Mouse (Mus musculus): ENCODE data around the gene Mrpl12. TPM values are rescaled to one million over a fixed set of nuclear protein-coding genes. Genes with fewer than 3 reads are reported as not detected.
A peak's percentile ranks its signal among the peaks of the same experiment; 100 is the strongest.

Mrpl12 gene
- polyA plus RNA-seq, 1 experiment from 2014 or later = 187 TPM

GRCm38 (mm10) chr11:120489054-120489761 lies 4.8 kb downstream of the Mrpl12 start:
- peaks cover 61% of the 10 kb centered on the region for H3K4me1 ChIP-seq
- 62% methylated on average over 4 of the region's 4 CpGs for WGBS
- DNase-seq (ENCODE audit: low spot score) = peak; percentile 74
- no peaks in the 10 kb centered on the region for H3K9me3 ChIP-seq (replicated peaks)
- no peaks in the 10 kb centered on the region for H3K27me3 ChIP-seq (ENCODE audit: low read depth, poor library complexity, severe bottlenecking)
- H3K27ac ChIP-seq = peak overlapping the region; percentile 21; the same call in 1 of the 2 replicates
- H3K4me3 ChIP-seq = peak overlapping the region; percentile 19
- H3K36me3 ChIP-seq = peaks cover 61% of the 10 kb centered on the region

- peaks cover 72% of the 10 kb centered on the region for H3K36me3 ChIP-seq
- peak overlapping the region; percentile 97 for H3K4me3 ChIP-seq
- peaks cover 57% of the 10 kb centered on the region for H3K4me1 ChIP-seq
- H3K27me3 ChIP-seq (ENCODE audit: low read depth, poor library complexity, severe bottlenecking) = no peaks in the 10 kb centered on the region
- peak overlapping the region; percentile 90 for H3K27ac ChIP-seq
- WGBS = 34% methylated on average over 4 of the region's 4 CpGs
- DNase-seq (ENCODE audit: low spot score) = no peak
- no peaks in the 10 kb centered on the region for H3K9me3 ChIP-seq (replicated peaks)
These were observed 6.1 kb downstream of the Mrpl12 start for GRCm38 (mm10) chr11:120490291-120491046.

GRCm38 (mm10) chr11:120491317-120492023 lies 7.1 kb downstream of the Mrpl12 start, which contains the start of gene Slc25a10:
Gene Slc25a10, plus strand, starts transcription at chr11:120491840.
- Histone ChIP-seq H3K9me3 (replicated peaks) (no peaks in the 10 kb centered on the region), H3K4me3 (peak within 1 kb of the TSS; percentile 97), H3K36me3 (peaks cover 72% of the 10 kb centered on the region), H3K27ac (peak within 1 kb of the TSS; percentile 90), H3K27me3 (ENCODE audit: low read depth, poor library complexity, severe bottlenecking) (no peaks in the 10 kb centered on the region), H3K4me1 (peaks cover 51% of the 10 kb centered on the region)
- peak; percentile 89 for DNase-seq (ENCODE audit: low spot score)
- WGBS = under 1% methylated on average over 35 of the region's 35 CpGs

GRCm38 (mm10) chr11:120492024-120492877 lies 7.8 kb downstream of the Mrpl12 start:
- Histone ChIP-seq H3K27ac (peak overlapping the region; percentile 90), H3K27me3 (ENCODE audit: low read depth, poor library complexity, severe bottlenecking) (no peaks in the 10 kb centered on the region), H3K36me3 (peaks cover 72% of the 10 kb centered on the region), H3K4me3 (peak overlapping the region; percentile 97), H3K4me1 (peaks cover 51% of the 10 kb centered on the region), H3K9me3 (replicated peaks) (no peaks in the 10 kb centered on the region)
- peak; percentile 65 for DNase-seq (ENCODE audit: low spot score)
- under 1% methylated on average over 48 of the region's 48 CpGs for WGBS

- Histone ChIP-seq H3K4me1 (peaks cover 51% of the 10 kb centered on the region), H3K27ac (peak overlapping the region; percentile 90), H3K9me3 (replicated peaks) (no peaks in the 10 kb centered on the region), H3K27me3 (ENCODE audit: low read depth, poor library complexity, severe bottlenecking) (no peaks in the 10 kb centered on the region), H3K4me3 (peak overlapping the region; percentile 97), H3K36me3 (peaks cover 72% of the 10 kb centered on the region)
- peak; percentile 60 for DNase-seq (ENCODE audit: low spot score)
- WGBS = 30% methylated on average over 3 of the region's 3 CpGs
These were observed 8.4 kb downstream of the Mrpl12 start for GRCm38 (mm10) chr11:120492878-120493203.

GRCm38 (mm10) chr11:120493351-120493750 lies 8.9 kb downstream of the Mrpl12 start:
- peak overlapping the region; percentile 97 for H3K4me3 ChIP-seq
- peaks cover 72% of the 10 kb centered on the region for H3K36me3 ChIP-seq
- no peak for DNase-seq (ENCODE audit: low spot score)
- peaks cover 51% of the 10 kb centered on the region for H3K4me1 ChIP-seq
- no peaks in the 10 kb centered on the region for H3K9me3 ChIP-seq (replicated peaks)
- peak overlapping the region; percentile 90 for H3K27ac ChIP-seq
- 81% methylated on average over 3 of the region's 3 CpGs for WGBS
- H3K27me3 ChIP-seq (ENCODE audit: low read depth, poor library complexity, severe bottlenecking) = no peaks in the 10 kb centered on the region

- H3K4me3 ChIP-seq = peak overlapping the region; percentile 97; the same call in 1 of the 2 replicates
- peaks cover 72% of the 10 kb centered on the region for H3K36me3 ChIP-seq
- H3K27ac ChIP-seq = 0 out of 2 replicates have a peak overlapping the region, but pooled peaks have one; percentile 19
- WGBS = 82% methylated on average over 3 of the region's 3 CpGs
- DNase-seq (ENCODE audit: low spot score) = no peak
- peaks cover 51% of the 10 kb centered on the region for H3K4me1 ChIP-seq
- no peaks in the 10 kb centered on the region for H3K9me3 ChIP-seq (replicated peaks)
- H3K27me3 ChIP-seq (ENCODE audit: low read depth, poor library complexity, severe bottlenecking) = no peaks in the 10 kb centered on the region
These were observed 9.5 kb downstream of the Mrpl12 start for GRCm38 (mm10) chr11:120493911-120494310.

GRCm38 (mm10) chr11:120497436-120497835 lies 13.0 kb downstream of the Mrpl12 start:
- peaks cover 65% of the 10 kb centered on the region for H3K36me3 ChIP-seq
- no peaks in the 10 kb centered on the region for H3K27me3 ChIP-seq (ENCODE audit: low read depth, poor library complexity, severe bottlenecking)
- H3K4me1 ChIP-seq = peaks cover 27% of the 10 kb centered on the region
- H3K4me3 ChIP-seq = no peak overlapping the region
- no peak overlapping the region for H3K27ac ChIP-seq
- H3K9me3 ChIP-seq (replicated peaks) = no peaks in the 10 kb centered on the region
- no peak for DNase-seq (ENCODE audit: low spot score)
- 96% methylated on average over 3 of the region's 3 CpGs for WGBS

- no peaks in the 10 kb centered on the region for H3K9me3 ChIP-seq (replicated peaks)
- peaks cover 19% of the 10 kb centered on the region for H3K4me1 ChIP-seq
- peaks cover 65% of the 10 kb centered on the region for H3K36me3 ChIP-seq
- WGBS = 92% methylated on average over 12 of the region's 12 CpGs
- H3K27ac ChIP-seq = no peak overlapping the region
- no peaks in the 10 kb centered on the region for H3K27me3 ChIP-seq (ENCODE audit: low read depth, poor library complexity, severe bottlenecking)
- DNase-seq (ENCODE audit: low spot score) = no peak
- H3K4me3 ChIP-seq = 0 out of 2 replicates have a peak overlapping the region, but pooled peaks have one; percentile 4
These were observed 13.8 kb downstream of the Mrpl12 start for GRCm38 (mm10) chr11:120498226-120498625.

GRCm38 (mm10) chr11:120498891-120499290 lies 14.5 kb downstream of the Mrpl12 start:
- 92% methylated on average over 5 of the region's 5 CpGs for WGBS
- Histone ChIP-seq H3K36me3 (peaks cover 61% of the 10 kb centered on the region), H3K27ac (0 out of 2 replicates have a peak overlapping the region, but pooled peaks have one; percentile 38), H3K9me3 (replicated peaks) (no peaks in the 10 kb centered on the region), H3K4me3 (no peak overlapping the region), H3K4me1 (peaks cover 12% of the 10 kb centered on the region), H3K27me3 (ENCODE audit: low read depth, poor library complexity, severe bottlenecking) (no peaks in the 10 kb centered on the region)
- no peak for DNase-seq (ENCODE audit: low spot score)

- no peaks in the 10 kb centered on the region for H3K9me3 ChIP-seq (replicated peaks)
- WGBS = 82% methylated on average over 6 of the region's 6 CpGs
- peaks cover 51% of the 10 kb centered on the region for H3K36me3 ChIP-seq
- H3K4me1 ChIP-seq = peaks cover 8% of the 10 kb centered on the region
- no peak overlapping the region for H3K27ac ChIP-seq
- no peak for DNase-seq (ENCODE audit: low spot score)
- no peak overlapping the region for H3K4me3 ChIP-seq
- H3K27me3 ChIP-seq (ENCODE audit: low read depth, poor library complexity, severe bottlenecking) = no peaks in the 10 kb centered on the region
These were observed 15.5 kb downstream of the Mrpl12 start for GRCm38 (mm10) chr11:120499894-120500293.

- no peaks in the 10 kb centered on the region for H3K27me3 ChIP-seq (ENCODE audit: low read depth, poor library complexity, severe bottlenecking)
- no peak for DNase-seq (ENCODE audit: low spot score)
- WGBS = 23% methylated on average over 3 of the region's 3 CpGs
- no peaks in the 10 kb centered on the region for H3K9me3 ChIP-seq (replicated peaks)
- peaks cover 8% of the 10 kb centered on the region for H3K4me1 ChIP-seq
- peaks cover 46% of the 10 kb centered on the region for H3K36me3 ChIP-seq
- peak overlapping the region; percentile 46; the same call in 1 of the 2 replicates for H3K27ac ChIP-seq
- H3K4me3 ChIP-seq = 0 out of 2 replicates have a peak overlapping the region, but pooled peaks have one; percentile 4
These were observed 15.9 kb downstream of the Mrpl12 start for GRCm38 (mm10) chr11:120500357-120500756.
